In genomic region chr13:35773763-35774162, GRCm38 (mm10) we compare ENCODE assay signal across 10 mouse cellular contexts.
DNase-seq lines count a peak whose midpoint lies in the region; ATAC-seq and TF ChIP-seq lines count a peak whose summit lies in the region.
"Had no signal": no experiment of that assay in that cellular context is flagged by ENCODE, and none has a peak within 500 bp of the region (broad histone marks: within the 10 kb centered on the region; RNA-seq: fewer than 3 reads in every experiment).

No protein-coding gene starts in this region.

- WGBS in liver, adult 2 months: 80% methylated on average over 7 of the region's 7 CpGs
- 62% methylated on average over 7 of the region's 7 CpGs for WGBS in liver, embryonic 12.5 days (ENCODE audit: insufficient replicate concordance)
- 64% methylated on average over 7 of the region's 7 CpGs for WGBS in liver, embryonic 14.5 days (ENCODE audit: insufficient replicate concordance)

- no peak for ATAC-seq in liver, embryonic 12.5 days
- no peak for ATAC-seq in liver, embryonic 14.5 days (ENCODE audit: insufficient read depth)
- ATAC-seq in monocyte, adult 5-6 weeks (replicated peaks; ENCODE audit: insufficient number of reproducible peaks, low FRiP score, low TSS enrichment, poor library complexity, severe bottlenecking): no peak

- peaks cover 3% of the 10 kb centered on the region; the same call in 1 of the 2 replicates for H3K4me1 ChIP-seq in liver, adult 2 months (ENCODE audit: control insufficient read depth, insufficient read depth, low read length)
- peaks cover 78% of the 10 kb centered on the region for H3K4me1 ChIP-seq in liver, embryonic 12.5 days
- peaks cover 0 to 13% of the 10 kb centered on the region in 2 experiments; a peak in 2 of 4 replicates for H3K4me1 ChIP-seq in liver, embryonic 14.5 days (replicated peaks; ENCODE audit: control insufficient read depth in 2 of 2, insufficient read depth in 2 of 2, low read length in 1 of 2)
- H3K4me1 ChIP-seq: hindbrain, embryonic 15.5 days had no signal

- TF ChIP-seq CTCF in liver, adult 2 months (IDR thresholded peaks at IDR 0.05; ENCODE audit: low read depth, low read length): peak; percentile 42
- TF ChIP-seq CTCF in liver, embryonic 14.5 days (IDR thresholded peaks at IDR 0.05; ENCODE audit: low read depth): peak; percentile 72

- H3K27me3 ChIP-seq in liver, adult 2 months (ENCODE audit: control insufficient read depth, insufficient read depth, low read length): no peaks in the 10 kb centered on the region
- no peaks in the 10 kb centered on the region for H3K27me3 ChIP-seq in liver, embryonic 12.5 days (replicated peaks)
- no peaks in the 10 kb centered on the region for H3K27me3 ChIP-seq in liver, embryonic 14.5 days (ENCODE audit: control insufficient read depth, insufficient read depth, low read length)
- H3K27me3 ChIP-seq: embryonic facial prominence, embryonic 13.5 days; hindbrain, embryonic 15.5 days had no signal

- peaks cover 42% of the 10 kb centered on the region for H3K79me2 ChIP-seq in liver, adult 2 months (ENCODE audit: control insufficient read depth, insufficient read depth, low read length)

- H3K4me2 ChIP-seq in liver, embryonic 12.5 days: no peak overlapping the region
- no peak overlapping the region for H3K4me2 ChIP-seq in liver, embryonic 14.5 days (ENCODE audit: low read depth)
- H3K4me2 ChIP-seq: embryonic facial prominence, embryonic 13.5 days; hindbrain, embryonic 15.5 days had no signal

- no peak overlapping the region for H3K27ac ChIP-seq in liver, adult 2 months (replicated peaks; ENCODE audit: insufficient read depth, low read depth, low read length)
- H3K27ac ChIP-seq in liver, embryonic 12.5 days: no peak overlapping the region
- no peak overlapping the region for H3K27ac ChIP-seq in liver, embryonic 14.5 days
- H3K27ac ChIP-seq: embryonic facial prominence, embryonic 13.5 days; hindbrain, embryonic 15.5 days had no signal

- H3K4me3 ChIP-seq in liver, adult 2 months (ENCODE audit: insufficient read depth, low read depth, low read length): no peak overlapping the region
- H3K4me3 ChIP-seq in liver, embryonic 12.5 days: no peak overlapping the region
- no peak overlapping the region for H3K4me3 ChIP-seq in liver, embryonic 14.5 days (ENCODE audit: insufficient read depth in 1 of 2, low read depth in 2 of 2, low read length in 2 of 2)
- H3K4me3 ChIP-seq: embryonic facial prominence, embryonic 13.5 days; hindbrain, embryonic 15.5 days had no signal

- no peaks in the 10 kb centered on the region for H3K9me3 ChIP-seq in liver, embryonic 12.5 days (replicated peaks)
- no peaks in the 10 kb centered on the region for H3K9me3 ChIP-seq in liver, embryonic 14.5 days (ENCODE audit: control insufficient read depth, low read length)
- H3K9me3 ChIP-seq: embryonic facial prominence, embryonic 13.5 days; hindbrain, embryonic 15.5 days had no signal

- TF ChIP-seq POLR2A in liver, adult 2 months (IDR thresholded peaks at IDR 0.05; ENCODE audit: extremely low read depth, insufficient read depth, low read length): no peak

- TF ChIP-seq EP300 in liver, embryonic 14.5 days (IDR thresholded peaks at IDR 0.05; ENCODE audit: low read depth): no peak

- peak; percentile 54 to 58 for DNase-seq in cerebellum, postnatal 10 days
- DNase-seq in cerebellum, adult 11 months: no peak
- no peak for DNase-seq in liver, adult 2 months (ENCODE audit: extremely low read depth, low read depth, low spot score)
- DNase-seq in adrenal gland, postnatal 25 days: peak; percentile 37
- no peak for DNase-seq in liver, embryonic 14.5 days (ENCODE audit: low read depth in 3 of 3, low spot score in 3 of 3)
- DNase-seq in spleen, adult 12 weeks (ENCODE audit: low spot score): no peak

- no peak overlapping the region for H3K9ac ChIP-seq in liver, adult 2 months (ENCODE audit: low read depth, low read length)
- no peak overlapping the region for H3K9ac ChIP-seq in liver, embryonic 12.5 days
- no peak overlapping the region for H3K9ac ChIP-seq in liver, embryonic 14.5 days (replicated peaks)
- H3K9ac ChIP-seq: embryonic facial prominence, embryonic 13.5 days; hindbrain, embryonic 15.5 days had no signal

- no peaks in the 10 kb centered on the region for H3K36me3 ChIP-seq in liver, adult 2 months (ENCODE audit: control insufficient read depth, insufficient read depth, low read length)
- peaks cover 4% of the 10 kb centered on the region; the same call in 1 of the 2 replicates for H3K36me3 ChIP-seq in liver, embryonic 12.5 days
- H3K36me3 ChIP-seq in liver, embryonic 14.5 days (replicated peaks; ENCODE audit: control insufficient read depth, insufficient read depth, low read depth): no peaks in the 10 kb centered on the region; the same call in 1 of the 2 replicates
- H3K36me3 ChIP-seq: embryonic facial prominence, embryonic 13.5 days; hindbrain, embryonic 15.5 days had no signal

Comparison
In these comparisons a context has a peak if more than half of its experiments do, and no peak if none do; other contexts are left out.
1. DNase-seq: peak in cerebellum, postnatal 10 days (2 of 2) and adrenal gland, postnatal 25 days (single experiment); none in cerebellum, adult 11 months (single experiment), liver, adult 2 months (single experiment), liver, embryonic 14.5 days (0 of 3) and spleen, adult 12 weeks (single experiment).